11 mouse cellular contexts compared by ENCODE assay signal in genomic region chr6:99327721-99328120, GRCm38 (mm10).
DNase-seq lines count a peak whose midpoint lies in the region; ATAC-seq and TF ChIP-seq lines count a peak whose summit lies in the region.
"Had no signal": no experiment of that assay in that cellular context is flagged by ENCODE, and none has a peak within 500 bp of the region (broad histone marks: within the 10 kb centered on the region; RNA-seq: fewer than 3 reads in every experiment).

No protein-coding gene starts in this region.

- H3K9ac ChIP-seq in kidney, embryonic 16.5 days (replicated peaks; ENCODE audit: low read length) = no peak overlapping the region
- no peak overlapping the region for H3K9ac ChIP-seq in forebrain, embryonic 16.5 days (replicated peaks; ENCODE audit: low read depth, low read length)
- H3K9ac ChIP-seq: embryonic facial prominence, embryonic 15.5 days; liver, embryonic 13.5 days had no signal

- H3K4me3 ChIP-seq in kidney, adult 2 months (ENCODE audit: insufficient read depth, low read depth, low read length) = no peak overlapping the region
- H3K4me3 ChIP-seq in kidney, embryonic 16.5 days (ENCODE audit: low read length) = no peak overlapping the region
- no peak overlapping the region for H3K4me3 ChIP-seq in forebrain, embryonic 16.5 days (replicated peaks; ENCODE audit: low read length)
- H3K4me3 ChIP-seq: embryonic facial prominence, embryonic 15.5 days; liver, embryonic 13.5 days had no signal

- 73% methylated on average over 11 of the region's 11 CpGs for WGBS in kidney, adult 2 months
- WGBS in kidney, embryonic 16.5 days = 60% methylated on average over 11 of the region's 11 CpGs
- 90% methylated on average over 11 of the region's 11 CpGs for WGBS in forebrain, embryonic 16.5 days

- H3K27me3 ChIP-seq in kidney, adult 2 months (replicated peaks; ENCODE audit: control insufficient read depth, insufficient read depth, low read length) = no peaks in the 10 kb centered on the region
- H3K27me3 ChIP-seq in kidney, embryonic 16.5 days (ENCODE audit: insufficient read depth, low read length) = no peaks in the 10 kb centered on the region
- no peaks in the 10 kb centered on the region for H3K27me3 ChIP-seq in forebrain, embryonic 16.5 days (replicated peaks; ENCODE audit: control insufficient read depth, insufficient read depth, low read length)
- H3K27me3 ChIP-seq: embryonic facial prominence, embryonic 15.5 days; liver, embryonic 13.5 days had no signal

- no peak overlapping the region for H3K27ac ChIP-seq in kidney, adult 2 months (ENCODE audit: insufficient read depth, low read depth, low read length)
- H3K27ac ChIP-seq in kidney, embryonic 16.5 days (ENCODE audit: low read length) = no peak overlapping the region
- H3K27ac ChIP-seq in forebrain, embryonic 16.5 days (ENCODE audit: low read length) = no peak overlapping the region
- H3K27ac ChIP-seq: embryonic facial prominence, embryonic 15.5 days; liver, embryonic 13.5 days had no signal

- H3K4me2 ChIP-seq in kidney, embryonic 16.5 days (replicated peaks; ENCODE audit: low read depth, low read length) = no peak overlapping the region
- H3K4me2 ChIP-seq in forebrain, embryonic 16.5 days (ENCODE audit: low read length) = no peak overlapping the region
- H3K4me2 ChIP-seq: embryonic facial prominence, embryonic 15.5 days; liver, embryonic 13.5 days had no signal

- peak; percentile 30 for DNase-seq in kidney, adult 2 months
- DNase-seq in adipocyte (ENCODE audit: low spot score) = peak; percentile 92
- DNase-seq in gastrocnemius, adult 8-10 months (ENCODE audit: low spot score in 2 of 2) = peak; percentile 33 to 56
- DNase-seq in lung, postnatal 14 days = peak; percentile 53
- DNase-seq in layer of hippocampus, adult 9-11 months = no peak
- DNase-seq: liver, embryonic 13.5 days; thymus, postnatal 25 days had no signal

- no peak for TF ChIP-seq CTCF in kidney, adult 2 months (conservative IDR thresholded peaks at IDR 0.05; ENCODE audit: insufficient read depth, insufficient read length, low read depth, low read length)

- ATAC-seq in kidney, embryonic 16.5 days (ENCODE audit: low FRiP score, low TSS enrichment) = no peak
- no peak for ATAC-seq in forebrain, embryonic 16.5 days

- H3K9me3 ChIP-seq in kidney, embryonic 16.5 days (ENCODE audit: low read length) = no peaks in the 10 kb centered on the region
- no peaks in the 10 kb centered on the region for H3K9me3 ChIP-seq in forebrain, embryonic 16.5 days (ENCODE audit: control insufficient read depth, low read length)
- H3K9me3 ChIP-seq: embryonic facial prominence, embryonic 15.5 days; G1E; liver, embryonic 13.5 days had no signal

- peaks cover 10% of the 10 kb centered on the region; the same call in 1 of the 2 replicates for H3K4me1 ChIP-seq in kidney, adult 2 months (ENCODE audit: control insufficient read depth, insufficient read depth, low read length)
- peaks cover 11% of the 10 kb centered on the region; the same call in 1 of the 2 replicates for H3K4me1 ChIP-seq in kidney, embryonic 16.5 days (ENCODE audit: insufficient read depth, low read length)
- no peaks in the 10 kb centered on the region; the same call in 1 of the 2 replicates for H3K4me1 ChIP-seq in forebrain, embryonic 16.5 days (replicated peaks; ENCODE audit: control insufficient read depth, insufficient read depth, low read length)
- H3K4me1 ChIP-seq: liver, embryonic 13.5 days had no signal

- H3K36me3 ChIP-seq in kidney, adult 2 months (ENCODE audit: control insufficient read depth, insufficient read depth, low read length) = no peaks in the 10 kb centered on the region
- no peaks in the 10 kb centered on the region for H3K36me3 ChIP-seq in kidney, embryonic 16.5 days (ENCODE audit: insufficient read depth, low read length)
- H3K36me3 ChIP-seq in forebrain, embryonic 16.5 days (ENCODE audit: control insufficient read depth, insufficient read depth) = no peaks in the 10 kb centered on the region
- H3K36me3 ChIP-seq: embryonic facial prominence, embryonic 15.5 days; liver, embryonic 13.5 days had no signal

- no peak for TF ChIP-seq POLR2A in kidney, adult 2 months (IDR thresholded peaks at IDR 0.05; ENCODE audit: low read depth, low read length)
